Mouse (Mus musculus): ENCODE data around the gene Cd200r1. TPM values are rescaled to one million over a fixed set of nuclear protein-coding genes. Genes with fewer than 3 reads are reported as not detected.

The Cd200r1 gene
- total RNA-seq, 2 experiments from 2014 or later: 0.23 TPM; not detected in 1

Other genes with a start within 250 kb of the Cd200r1 start
- gene Boc, start 206.8 kb upstream of the Cd200r1 start, total RNA-seq (2021): 10 to 100 TPM in 1 of 2 experiments, 1 to 10 TPM in 1; 9.9 to 10.7 TPM
- gene Nepro, start 41.4 kb upstream of the Cd200r1 start, total RNA-seq (2021): 1 to 10 TPM; 4.3 to 6.5 TPM
- gene Gtpbp8, start 19.4 kb upstream of the Cd200r1 start, total RNA-seq (2021): 10 to 100 TPM; 26.1 to 27.7 TPM
- gene Cd200r4, start 46.0 kb downstream of the Cd200r1 start, total RNA-seq (2021): not detected
- not detected for gene Cd200r2, start 101.4 kb downstream of the Cd200r1 start, total RNA-seq (2021)
- gene Cd200r3, start 177.9 kb downstream of the Cd200r1 start, total RNA-seq (2021): under 1 TPM in 1 of 2 experiments, not detected in 1; 0.32 TPM

Measured in layer of hippocampus, postnatal 14 days (tissue).